Mouse (Mus musculus) G1E (cell line): ENCODE measurements around the gene Hemgn. TPM values are rescaled to one million over a fixed set of nuclear protein-coding genes. Genes with fewer than 3 reads are reported as not detected.

ENCODE experiments used
- ATAC-seq: 2 replicates; pipeline ENCODE4 v1.8.0; 2016; ENCODE audit warnings: mild to moderate bottlenecking; ENCODE audit not compliant: insufficient number of reproducible peaks, poor library complexity, low FRiP score, severe bottlenecking; ENCODE audit errors: extremely low read depth
- DNase-seq: peaks from one replicate; pipeline ENCODE4 v3.0.0; 2012; ENCODE audit warnings: low spot score
- H3K27me3 ChIP-seq: 2 replicates; pipeline ENCODE4 v1.6.1; 2012; ENCODE audit warnings: mild to moderate bottlenecking, low read length, inconsistent platforms; ENCODE audit not compliant: insufficient read depth
- H3K36me3 ChIP-seq: replicated peaks from 2 replicates; pipeline ENCODE3; 2012; ENCODE audit warnings: mild to moderate bottlenecking, inconsistent platforms
- H3K4me1 ChIP-seq: 2 replicates; pipeline ENCODE4 v1.6.1; 2012; ENCODE audit warnings: low read depth, low read length, inconsistent platforms, mixed read lengths; ENCODE audit not compliant: insufficient read depth
- H3K4me3 ChIP-seq: 2 replicates; pipeline ENCODE4 v1.5.1; 2012; ENCODE audit warnings: low read depth, mild to moderate bottlenecking, inconsistent platforms, low read length, moderate library complexity, mixed read lengths
- H3K9me3 ChIP-seq: replicated peaks from 2 replicates; pipeline ENCODE4 v1.6.1; 2012; ENCODE audit warnings: inconsistent platforms
- CTCF ChIP-seq: IDR thresholded peaks from 2 replicates; pipeline ENCODE4 v1.5.1; 2012; ENCODE audit warnings: low read depth, low read length, inconsistent platforms, mixed read lengths
- GATA1 ChIP-seq: IDR thresholded peaks from 2 replicates; pipeline ENCODE4 v1.6.1; 2012; ENCODE audit warnings: borderline replicate concordance, low read length, inconsistent platforms, mixed read lengths
- GATA2 ChIP-seq: IDR thresholded peaks from 2 replicates; pipeline ENCODE4 v1.6.1; 2012; ENCODE audit warnings: low read depth, low read length, inconsistent platforms, borderline replicate concordance
- POLR2AphosphoS5 ChIP-seq: IDR thresholded peaks from 2 replicates; pipeline ENCODE4 v1.6.1; 2012; ENCODE audit warnings: low read depth, low read length, inconsistent platforms; ENCODE audit not compliant: insufficient replicate concordance
- TAL1 ChIP-seq: conservative IDR thresholded peaks from 2 replicates; pipeline ENCODE4 v1.6.1; 2012; ENCODE audit warnings: low read depth, low read length, inconsistent platforms, mixed read lengths
- polyA plus RNA-seq: library from polyadenylated mRNA; stranded (reverse); fragments of >175 nt; gene quantifications from 2 replicates; pipeline ENCODE4 v1.2.3, GENCODE M21; 2012
- total RNA-seq, 2 experiments: library from RNA; stranded (forward) in 1 of 2; stranded (reverse) in 1 of 2; fragments of 200-1000 nt in 1 of 2; fragments of >200 nt in 1 of 2; fragmentation: Nextera tagmentation in 1 of 2; gene quantifications; 2 replicates each; pipeline ENCODE4 v1.2.3; 2014 to 2017

Gene Hemgn
- total and polyA plus RNA-seq, 3 experiments = 6.3 to 132 (median 24.3) TPM

DNA sequence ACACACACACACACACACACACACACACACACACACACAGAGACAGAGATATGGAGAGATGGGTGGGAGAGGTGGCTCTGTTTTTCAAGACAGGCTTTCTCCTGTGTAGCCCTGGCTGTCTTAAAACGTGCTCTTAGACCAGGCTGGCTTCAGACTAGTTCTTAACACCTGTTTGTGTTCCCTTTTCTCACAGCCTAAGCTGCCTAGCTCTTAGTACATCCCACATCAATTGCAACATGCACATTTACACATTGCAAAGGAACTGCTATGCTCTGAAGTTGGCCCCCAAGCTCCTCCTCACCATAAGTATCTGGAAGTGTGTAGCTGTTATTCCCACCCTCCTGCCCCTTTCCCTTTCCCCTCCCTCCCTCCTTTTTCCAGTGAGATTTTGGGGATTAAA lies 34.2 kb upstream of the Hemgn start:
- Histone ChIP-seq H3K9me3 (no peaks in the 10 kb centered on the region), H3K4me3 (no peak overlapping the region), H3K36me3 (peaks cover 8% of the 10 kb centered on the region), H3K4me1 (peaks cover 51% of the 10 kb centered on the region), H3K27me3 (no peaks in the 10 kb centered on the region)
- no peak for DNase-seq
- no peak for TF ChIP-seq POLR2AphosphoS5
- TF ChIP-seq TAL1 = no peak
- TF ChIP-seq GATA1 = no peak
- no peak for TF ChIP-seq CTCF
- no peak for TF ChIP-seq GATA2
- ATAC-seq = no peak

DNA sequence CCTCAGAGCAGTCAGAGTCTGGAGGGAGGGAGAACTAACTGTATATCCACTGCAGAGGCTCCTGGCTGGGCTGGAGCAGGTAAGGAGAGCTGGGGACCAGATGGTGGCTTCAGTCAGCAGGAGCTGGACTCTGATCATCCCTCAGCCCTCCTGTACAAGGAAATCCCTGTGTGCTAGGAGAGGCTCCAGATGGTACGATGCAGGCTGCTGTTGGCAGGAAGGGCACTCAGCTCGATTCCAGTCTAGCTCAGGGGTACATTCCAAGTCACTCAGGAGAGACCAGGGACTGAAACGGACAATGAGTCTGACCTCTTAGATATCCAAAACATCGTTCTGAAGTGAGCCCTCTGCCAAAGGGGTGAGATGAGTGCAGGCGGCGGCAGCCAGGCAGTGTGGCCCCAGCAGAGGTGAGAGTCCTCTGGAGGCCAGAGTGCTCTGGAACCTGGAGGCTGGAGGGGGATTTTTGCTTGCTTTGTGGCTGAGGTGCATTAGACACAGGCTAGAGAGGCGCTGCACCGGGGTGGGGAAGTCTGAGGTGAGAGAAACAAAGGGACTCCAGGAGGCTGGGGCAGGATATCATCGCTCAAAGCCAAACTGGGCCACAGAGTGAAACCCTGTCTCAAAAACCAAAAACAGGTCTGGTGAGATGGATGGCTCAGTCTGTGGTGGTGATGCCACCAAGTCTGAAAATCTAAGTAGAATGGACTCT lies 32.1 kb upstream of the Hemgn start:
- H3K36me3 ChIP-seq = peaks cover 6% of the 10 kb centered on the region
- H3K4me3 ChIP-seq = no peak overlapping the region
- no peak for DNase-seq
- H3K27me3 ChIP-seq = no peaks in the 10 kb centered on the region
- H3K4me1 ChIP-seq = peaks cover 54% of the 10 kb centered on the region
- no peak for ATAC-seq
- H3K9me3 ChIP-seq = no peaks in the 10 kb centered on the region
- TF ChIP-seq CTCF (no peak), GATA2 (no peak), GATA1 (no peak), TAL1 (no peak), POLR2AphosphoS5 (no peak)

DNA sequence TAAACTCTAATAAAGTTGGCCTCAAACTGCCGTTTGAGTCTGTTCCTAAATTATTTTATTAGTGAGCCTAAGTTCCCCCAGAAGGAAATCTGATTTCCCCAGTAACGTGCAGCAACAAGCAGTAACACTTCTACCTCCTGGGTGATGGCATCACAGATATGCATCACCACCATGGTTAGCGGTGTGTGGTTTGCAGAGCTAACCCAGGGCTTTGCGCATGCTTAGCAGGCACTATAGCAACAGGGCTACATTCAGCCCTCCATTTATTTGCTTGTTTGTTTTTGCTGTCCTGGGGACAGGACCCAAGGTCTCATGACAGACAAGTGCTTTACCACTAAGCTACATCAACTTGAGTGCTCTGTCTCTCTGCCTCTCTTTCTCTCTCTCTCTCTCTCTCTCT lies 29.2 kb upstream of the Hemgn start:
- ATAC-seq = no peak
- no peak for TF ChIP-seq GATA2
- TF ChIP-seq POLR2AphosphoS5 = no peak
- TF ChIP-seq GATA1 = no peak
- no peak for TF ChIP-seq CTCF
- TF ChIP-seq TAL1 = no peak
- Histone ChIP-seq H3K9me3 (no peaks in the 10 kb centered on the region), H3K4me1 (peaks cover 25% of the 10 kb centered on the region), H3K4me3 (no peak overlapping the region), H3K27me3 (no peaks in the 10 kb centered on the region), H3K36me3 (peaks cover 4% of the 10 kb centered on the region)
- no peak for DNase-seq

DNA sequence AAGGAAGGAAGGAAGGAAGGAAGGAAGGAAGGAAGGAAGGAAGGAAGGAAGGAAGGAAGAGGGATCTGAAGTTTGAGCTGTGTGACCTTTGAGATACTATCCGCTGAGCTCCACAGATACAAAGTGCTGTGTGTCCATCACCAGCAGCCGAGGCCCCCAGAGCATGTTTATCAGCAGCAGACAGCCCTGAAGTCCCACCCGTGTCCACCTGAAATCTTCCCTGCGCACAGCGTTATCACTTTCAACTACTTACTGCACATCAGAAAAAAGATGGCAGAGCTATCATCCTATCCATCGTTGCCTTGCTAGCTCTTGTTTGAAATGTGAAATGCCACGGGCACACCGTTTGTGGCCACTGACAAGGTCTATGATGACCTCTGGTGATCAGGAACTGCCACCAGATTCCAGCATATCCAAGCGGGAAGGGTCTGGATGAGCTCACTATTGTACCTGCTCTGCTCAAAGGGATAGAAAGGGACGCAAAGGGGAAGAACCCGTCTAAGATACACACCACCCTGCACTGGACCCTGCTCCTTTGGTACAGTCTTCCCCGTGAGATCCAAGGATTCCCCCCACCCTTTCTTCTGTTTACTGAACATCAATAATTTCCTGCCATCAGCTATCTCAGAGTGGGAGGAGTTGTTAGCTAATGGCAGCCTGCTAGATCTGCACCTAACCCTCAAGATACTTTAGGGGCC lies 19.2 kb upstream of the Hemgn start:
- no peak for DNase-seq
- peaks cover 31% of the 10 kb centered on the region for H3K4me1 ChIP-seq

DNA sequence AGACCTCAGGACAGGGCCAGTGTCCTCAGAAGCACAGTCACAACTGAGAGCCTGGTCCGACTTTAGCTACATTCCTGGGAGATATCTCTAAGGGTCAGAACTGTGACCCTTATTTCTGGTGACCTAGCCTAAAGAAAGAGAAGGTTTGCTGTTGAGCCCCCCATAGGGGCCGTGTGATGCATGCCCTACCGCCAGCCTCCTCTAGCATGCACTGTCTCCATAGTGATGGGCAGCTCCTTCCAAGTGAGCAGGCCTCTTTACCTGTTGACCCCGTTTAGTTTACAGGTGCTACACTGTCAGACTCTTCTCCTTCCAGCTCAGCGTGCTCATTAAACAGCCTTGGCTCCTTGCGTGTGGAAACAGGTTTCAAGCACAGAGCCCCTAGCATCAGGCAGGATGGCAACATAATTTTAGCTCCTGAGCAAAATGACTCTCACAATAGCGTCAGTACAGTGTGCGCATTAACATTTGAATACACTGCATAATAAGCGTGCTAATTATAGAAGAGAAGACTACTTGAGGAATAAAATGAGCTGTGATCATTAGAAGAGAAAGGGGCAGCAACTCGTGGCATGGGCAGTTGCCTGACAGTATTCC lies 15.7 kb upstream of the Hemgn start:
- H3K36me3 ChIP-seq = no peaks in the 10 kb centered on the region
- H3K9me3 ChIP-seq = no peaks in the 10 kb centered on the region
- no peak overlapping the region for H3K4me3 ChIP-seq
- no peak for DNase-seq
- peaks cover 5% of the 10 kb centered on the region; the same call in 1 of the 2 replicates for H3K27me3 ChIP-seq
- peaks cover 22% of the 10 kb centered on the region for H3K4me1 ChIP-seq
- ATAC-seq = no peak
- no peak for TF ChIP-seq POLR2AphosphoS5
- no peak for TF ChIP-seq CTCF
- no peak for TF ChIP-seq GATA2
- TF ChIP-seq GATA1 = no peak
- no peak for TF ChIP-seq TAL1

More for the DNA sequence above, 19.2 kb upstream of the Hemgn start:
- H3K27me3 ChIP-seq = no peaks in the 10 kb centered on the region
- peak overlapping the region; percentile 48; the same call in 1 of the 2 replicates for H3K4me3 ChIP-seq
- no peaks in the 10 kb centered on the region for H3K9me3 ChIP-seq
- no peaks in the 10 kb centered on the region for H3K36me3 ChIP-seq
- ATAC-seq = peak; percentile 57; the same call in 1 of the 2 replicates
- TF ChIP-seq GATA1 = no peak
- TF ChIP-seq GATA2 = no peak
- TF ChIP-seq POLR2AphosphoS5 = no peak
- peak; percentile 35; the same call in 1 of the 2 replicates for TF ChIP-seq TAL1

DNA sequence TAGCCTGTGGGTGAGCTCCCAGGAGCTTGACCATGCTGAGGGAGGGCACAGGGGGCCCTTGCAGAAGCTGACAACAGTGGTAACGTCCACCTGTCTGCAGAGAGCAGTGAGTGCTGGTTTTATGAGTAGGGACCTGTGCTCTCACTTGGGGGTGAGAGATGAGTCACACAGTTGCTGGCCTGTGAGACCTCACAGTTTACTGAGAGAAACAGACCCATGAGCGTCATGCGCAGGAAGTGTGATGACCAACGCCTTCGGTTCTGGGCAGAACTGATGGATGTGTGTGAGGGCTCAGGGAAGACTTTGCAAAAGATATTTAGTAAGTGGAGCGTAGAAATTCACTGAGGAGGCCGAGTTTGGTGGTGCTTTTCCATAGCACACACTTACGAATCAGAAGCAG lies 9.3 kb upstream of the Hemgn start:
- H3K36me3 ChIP-seq = no peaks in the 10 kb centered on the region
- no peak for TF ChIP-seq CTCF
- no peak for TF ChIP-seq TAL1
- TF ChIP-seq POLR2AphosphoS5 = no peak
- no peak for TF ChIP-seq GATA2
- no peak for TF ChIP-seq GATA1
- H3K27me3 ChIP-seq = peaks cover 5% of the 10 kb centered on the region; the same call in 1 of the 2 replicates
- no peak overlapping the region for H3K4me3 ChIP-seq
- ATAC-seq (no peak), DNase-seq (no peak)
- peaks cover 30% of the 10 kb centered on the region for H3K4me1 ChIP-seq
- no peaks in the 10 kb centered on the region for H3K9me3 ChIP-seq
